Mouse (Mus musculus) c-Kit-positive CD71-positive TER-119-negative erythroid progenitor cells, embryonic 14.5 days (primary cell): Measurements from ENCODE around the gene Mucl3.

ENCODE experiments used
- DNase-seq: peaks from one replicate; pipeline ENCODE4 v3.0.0-alpha.2; 2013; ENCODE audit warnings: low read depth

Gene Mucl3

DNA sequence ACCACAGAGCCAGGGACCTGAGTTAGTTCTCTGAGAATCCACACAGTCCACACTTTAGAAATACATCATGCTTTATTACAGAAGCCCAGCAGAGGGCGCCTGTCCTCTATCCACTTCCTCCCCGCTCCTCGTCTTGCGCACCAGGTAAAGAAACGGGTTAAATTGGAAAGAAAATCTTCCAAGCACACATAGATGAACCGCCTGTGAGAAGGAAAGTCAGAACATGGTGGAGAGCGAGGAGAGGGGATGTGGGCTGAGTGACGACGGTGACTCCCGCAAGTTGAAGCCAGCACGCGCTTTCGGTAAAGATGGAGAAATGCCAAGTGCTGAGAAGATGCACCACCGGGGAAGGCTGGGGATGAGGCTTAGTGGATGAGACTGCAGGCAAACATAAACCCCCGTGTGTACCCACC is 7.8 kb downstream of the Mucl3 start:
- DNase-seq: peak; percentile 32

DNA sequence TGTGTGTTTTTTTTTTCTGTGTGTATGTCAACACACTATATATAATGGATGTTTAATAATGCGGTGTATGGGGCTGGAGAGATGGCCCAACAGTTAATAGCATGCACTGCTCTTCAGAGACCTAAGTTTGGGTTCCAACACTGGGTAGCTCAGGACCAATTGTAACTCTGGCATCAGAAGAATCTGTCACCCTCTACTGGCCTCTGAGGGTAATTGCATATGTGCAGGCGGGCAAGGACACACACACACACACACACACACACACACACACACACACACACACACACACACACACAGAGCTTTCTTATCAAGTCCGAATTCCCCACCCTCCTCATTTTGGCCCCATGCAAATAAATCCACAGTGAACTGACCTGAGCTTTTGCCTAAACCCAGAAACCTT is 8.3 kb downstream of the Mucl3 start:
- DNase-seq: no peak

DNA sequence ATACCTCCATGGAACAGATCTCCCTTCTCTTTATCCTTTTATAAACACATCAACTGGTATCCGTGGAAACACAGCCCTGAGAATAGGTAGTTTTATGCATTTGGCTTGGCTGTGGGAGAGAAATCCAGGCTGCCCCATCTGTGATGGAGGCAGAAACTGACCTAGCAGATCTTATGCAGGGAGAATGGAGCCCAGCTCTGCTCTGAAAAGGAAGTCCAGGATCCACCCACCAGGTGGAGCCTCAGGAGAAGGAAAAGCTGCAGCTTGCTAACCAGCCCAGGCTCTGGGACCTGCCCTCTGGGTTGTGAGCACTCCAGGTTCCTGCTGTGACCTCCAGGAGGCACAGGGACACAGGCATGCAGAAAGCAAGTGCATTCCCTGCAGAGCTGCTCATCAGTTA is 9.5 kb downstream of the Mucl3 start:
- no peak for DNase-seq

DNA sequence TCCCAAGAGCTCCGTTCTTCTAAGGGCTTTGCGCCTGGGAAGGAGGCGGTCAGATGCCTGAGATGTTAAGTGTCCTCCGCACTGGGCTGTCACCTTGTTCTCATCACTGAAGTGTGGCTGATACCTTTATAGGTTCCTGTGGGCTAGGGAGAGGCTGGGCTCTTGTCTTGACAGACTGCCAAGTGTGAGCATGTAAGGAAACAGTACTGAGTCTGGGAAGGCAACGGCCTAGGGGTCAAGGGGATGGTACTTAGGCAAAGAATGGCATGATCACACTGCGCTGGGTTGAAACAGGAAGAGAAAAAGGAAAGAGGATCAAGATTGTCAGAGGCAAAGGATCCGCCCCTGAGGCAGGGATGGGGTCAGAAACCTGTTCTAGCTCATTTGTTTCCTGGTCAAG is 17.0 kb downstream of the Mucl3 start, which contains the start of gene Gm9573:
Gene Gm9573 (minus strand): TSS at position 101 of the 400 bp plus-strand sequence.
- DNase-seq: no peak

DNA sequence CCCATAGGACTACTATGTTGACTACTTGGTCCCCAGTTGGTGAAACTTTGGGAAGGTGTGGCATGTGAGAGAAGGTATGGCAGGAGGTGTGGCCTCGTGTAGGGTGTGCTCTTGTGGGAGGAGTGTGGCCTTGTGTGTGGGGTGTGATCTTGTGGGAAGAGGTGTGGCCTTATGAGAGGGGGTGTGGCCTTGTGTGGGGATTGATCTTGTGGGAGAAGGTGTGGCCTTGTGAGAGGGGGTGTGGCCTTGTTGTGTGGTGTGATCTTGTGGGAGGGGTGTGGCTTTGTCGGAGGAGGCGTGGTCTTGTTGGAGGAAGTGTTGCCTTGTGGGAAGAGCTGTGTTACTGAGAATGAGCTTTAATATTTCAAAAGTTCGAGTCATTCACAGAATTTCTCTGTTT is 26.4 kb downstream of the Mucl3 start:
- DNase-seq: no peak

DNA sequence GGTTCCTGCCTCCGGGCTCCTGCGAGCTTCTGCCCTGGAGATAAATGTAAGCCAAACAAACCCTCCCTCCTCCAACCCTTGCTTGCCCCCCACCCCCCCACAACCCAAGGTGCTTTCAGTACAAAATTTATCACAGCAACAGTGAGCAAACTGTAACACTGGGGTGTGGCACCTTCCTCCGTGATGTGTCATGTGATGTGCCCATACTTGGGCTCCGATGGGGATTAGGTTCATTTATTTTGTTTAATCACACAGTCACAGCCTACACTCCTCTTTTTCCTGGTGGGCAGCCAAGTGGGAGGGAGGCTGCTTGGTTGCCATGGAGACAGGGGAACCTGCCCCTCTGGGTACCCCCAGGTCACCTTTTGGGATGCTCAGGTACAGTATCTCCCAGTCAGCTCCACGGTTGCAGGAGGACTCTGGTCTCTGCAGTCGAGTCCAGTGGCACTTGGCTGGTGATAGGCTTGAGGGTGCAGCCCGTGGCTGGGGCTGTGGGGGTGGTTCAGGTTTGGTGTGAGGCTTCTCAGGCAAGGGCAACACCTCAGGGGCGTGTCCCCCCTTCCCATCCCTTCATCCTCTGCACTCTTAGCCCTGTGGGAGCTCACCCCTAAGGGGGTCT is 41.6 kb downstream of the Mucl3 start:
- DNase-seq: no peak

DNA sequence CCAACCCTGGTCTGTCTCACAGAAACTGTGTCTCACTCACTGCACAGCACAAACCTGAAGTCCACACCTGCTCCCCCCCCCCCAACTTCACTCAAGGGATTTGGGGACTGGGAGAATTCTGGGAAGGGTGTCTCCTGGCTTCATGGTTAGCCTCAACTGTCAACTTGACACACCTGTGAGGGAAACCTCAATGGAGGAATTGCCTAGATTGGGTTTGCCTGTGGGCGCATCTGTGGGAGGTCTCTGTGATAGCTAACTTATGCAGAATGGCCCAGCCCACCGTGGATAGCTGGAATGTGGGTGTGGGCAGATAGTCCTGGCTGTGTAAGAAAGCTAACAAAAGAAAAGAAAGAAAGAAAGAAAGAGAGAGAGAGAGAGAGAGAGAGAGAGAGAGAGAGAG is 42.2 kb downstream of the Mucl3 start, which contains the start of gene Sfta2:
Gene Sfta2 (plus strand): TSS at position 301 of the 400 bp plus-strand sequence.
- DNase-seq: no peak

DNA sequence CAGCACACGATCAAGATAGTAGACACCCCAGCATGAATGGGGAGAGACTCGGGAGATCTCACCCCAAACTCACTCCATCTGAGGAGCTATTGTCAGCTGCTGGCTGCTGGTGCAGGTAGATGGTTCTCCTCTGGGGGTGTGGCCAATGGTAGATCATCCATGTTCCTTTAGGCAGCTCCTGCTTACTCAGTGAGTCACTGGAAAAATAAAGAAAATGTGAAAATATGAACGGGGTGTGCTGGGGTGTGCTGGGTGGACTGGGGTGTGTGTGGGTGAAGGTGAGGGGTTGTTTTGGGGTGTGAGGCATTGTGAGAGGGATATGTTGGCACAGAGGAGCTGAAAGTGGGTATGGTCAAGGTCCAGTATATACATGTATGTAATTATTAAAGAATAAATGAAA is 46.1 kb downstream of the Mucl3 start:
- DNase-seq: no peak

DNA sequence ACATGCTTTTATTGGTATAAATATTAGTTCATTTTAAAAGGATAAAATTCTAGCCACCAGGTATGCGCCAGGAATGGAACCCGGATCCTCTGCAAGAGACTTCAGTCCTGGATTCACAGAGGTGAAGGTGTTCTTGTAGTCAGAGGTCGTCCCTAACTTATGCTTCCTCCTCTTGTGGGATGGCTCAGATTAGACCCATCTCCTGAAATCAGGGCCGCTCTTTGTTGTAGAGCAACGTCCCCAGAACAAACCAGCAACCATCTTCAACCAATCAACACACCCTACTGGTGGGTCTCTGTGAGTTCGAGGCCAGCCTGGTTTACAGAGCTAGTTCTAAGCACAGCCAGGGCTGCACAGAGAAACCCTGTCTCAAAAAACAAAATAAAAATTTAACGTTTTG is 49.0 kb downstream of the Mucl3 start:
- DNase-seq: no peak

DNA sequence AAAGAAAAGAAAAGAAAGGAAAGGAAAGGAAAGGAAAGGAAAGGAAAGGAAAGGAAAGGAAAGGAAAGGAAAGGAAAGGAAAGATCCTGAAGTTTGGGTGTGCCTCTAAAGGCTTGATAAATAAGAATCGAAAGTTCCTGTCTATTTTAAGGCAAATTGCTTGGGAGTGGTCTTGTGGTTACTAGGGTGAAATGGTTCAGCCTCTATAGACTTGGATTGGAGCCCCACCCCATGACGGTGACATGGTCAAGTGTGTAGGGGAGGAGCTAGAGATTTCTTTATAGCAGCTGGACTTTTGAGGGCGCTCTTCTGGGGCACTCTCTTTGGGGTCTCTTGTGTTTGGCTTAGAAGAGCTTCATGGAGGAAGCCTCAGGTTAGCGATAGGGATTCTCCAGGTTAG is 49.7 kb downstream of the Mucl3 start:
- DNase-seq: no peak

DNA sequence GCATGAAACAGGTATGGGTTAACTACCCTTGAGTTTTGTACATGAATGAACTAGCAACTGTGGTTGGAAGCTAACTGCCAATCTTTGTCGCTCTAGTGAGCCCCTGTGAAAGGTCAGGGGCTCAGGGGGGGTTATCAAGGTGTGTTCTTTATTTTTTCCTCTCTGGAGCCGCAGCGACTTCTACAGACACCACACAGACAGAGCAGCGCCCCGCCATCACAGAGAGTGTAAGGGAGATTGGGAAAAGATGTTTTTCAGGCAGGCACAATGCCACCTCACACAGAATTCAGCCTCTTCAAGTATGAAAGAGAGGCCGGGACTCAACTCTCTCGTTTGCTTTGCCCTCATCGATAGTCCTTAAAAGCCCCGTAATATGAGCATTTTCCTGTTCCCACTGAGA is 51.4 kb downstream of the Mucl3 start:
- DNase-seq: no peak

DNA sequence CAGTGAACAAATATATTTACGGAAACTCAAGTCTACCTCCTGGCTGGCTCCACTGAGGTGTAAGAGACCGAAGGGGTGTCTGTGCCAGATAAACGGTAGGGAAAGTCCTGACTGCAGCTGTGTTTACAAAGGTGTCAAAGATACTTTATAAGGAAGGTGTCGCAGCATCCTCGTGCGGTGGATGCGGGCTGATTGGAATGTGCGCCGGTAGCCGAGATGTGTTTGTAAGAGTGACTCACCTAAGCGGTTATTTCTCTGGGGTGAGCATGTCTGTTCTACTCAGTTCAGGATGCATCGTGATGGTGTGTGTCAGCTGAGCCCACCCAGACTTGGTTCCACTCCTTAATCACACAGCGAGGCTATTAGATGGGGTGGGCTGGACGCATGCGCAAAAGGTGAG is 51.8 kb downstream of the Mucl3 start:
- DNase-seq: no peak

DNA sequence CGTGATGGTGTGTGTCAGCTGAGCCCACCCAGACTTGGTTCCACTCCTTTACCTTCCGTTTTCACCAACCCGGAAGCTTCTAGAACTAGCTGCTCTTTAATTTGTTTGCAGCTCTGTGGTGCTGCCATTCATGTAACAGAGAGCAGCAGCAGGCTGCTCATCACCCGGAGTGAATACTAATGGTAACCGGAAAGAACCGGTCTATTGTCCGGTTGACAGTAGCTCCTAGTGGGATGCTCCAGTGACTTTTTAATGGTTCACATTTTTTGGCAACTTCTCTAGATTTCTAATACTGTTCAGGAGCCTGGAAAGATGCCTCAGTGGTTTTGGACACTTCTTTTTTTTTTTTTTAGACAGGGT is 52.3 kb downstream of the Mucl3 start:
- DNase-seq: no peak

DNA sequence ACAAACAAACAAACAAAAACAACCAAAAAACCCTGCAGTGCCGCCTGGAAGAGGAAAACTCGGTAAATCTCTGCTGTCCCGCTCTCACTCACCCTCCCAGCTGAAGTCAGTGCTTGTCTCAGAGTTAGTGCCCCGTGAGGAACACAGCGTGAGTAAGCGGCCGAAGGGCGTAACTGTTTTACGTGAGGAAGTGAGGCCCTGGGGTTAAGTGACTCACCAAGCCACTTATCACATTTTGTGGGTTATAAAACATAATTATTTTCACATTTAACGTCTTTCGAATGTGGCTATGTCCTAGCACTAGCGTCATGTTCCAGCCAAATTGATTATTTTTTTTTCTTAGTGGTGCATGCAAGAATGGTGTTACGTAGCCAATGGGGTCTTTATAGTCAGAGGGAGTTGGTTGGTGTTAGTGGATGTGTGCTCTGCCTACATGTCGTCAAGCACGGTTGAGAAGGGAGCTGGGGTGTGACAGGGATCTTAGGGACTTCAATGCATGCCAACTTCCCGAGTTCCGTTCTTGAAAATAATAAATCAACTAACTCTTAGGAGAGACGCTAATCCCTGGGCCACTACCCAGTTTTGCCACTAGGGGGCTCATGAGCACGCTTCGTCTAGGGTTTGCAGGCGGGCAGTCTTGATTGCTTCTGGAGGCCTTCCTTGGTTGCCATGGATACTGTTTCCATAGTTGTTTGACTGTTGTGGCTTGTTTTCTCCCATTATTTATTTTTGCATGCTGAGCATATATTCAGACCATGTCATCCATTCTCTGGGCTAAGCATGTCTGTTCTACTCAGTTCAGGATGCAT is 52.9 kb downstream of the Mucl3 start:
- peak; percentile 42 for DNase-seq

DNA sequence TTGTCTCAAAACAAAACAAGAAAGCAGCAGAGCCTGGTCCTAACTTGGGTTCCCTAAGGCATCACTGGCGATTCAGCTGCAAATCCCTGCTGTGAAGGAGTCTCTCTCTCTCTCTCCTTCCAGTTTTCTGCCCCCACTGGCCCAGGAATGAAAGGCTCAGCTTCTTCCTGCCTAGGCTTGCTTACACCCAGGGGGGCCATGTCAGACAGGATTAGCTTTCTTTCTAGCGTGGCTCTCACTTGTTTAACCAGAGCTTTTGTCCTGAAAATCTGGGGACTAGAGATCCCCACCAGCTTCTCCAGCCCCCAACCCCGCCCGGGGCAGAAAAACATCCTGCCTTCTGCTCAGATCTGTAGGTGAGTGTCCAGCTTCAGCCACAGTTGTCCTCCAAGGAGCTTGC is 55.1 kb downstream of the Mucl3 start:
- DNase-seq: no peak

DNA sequence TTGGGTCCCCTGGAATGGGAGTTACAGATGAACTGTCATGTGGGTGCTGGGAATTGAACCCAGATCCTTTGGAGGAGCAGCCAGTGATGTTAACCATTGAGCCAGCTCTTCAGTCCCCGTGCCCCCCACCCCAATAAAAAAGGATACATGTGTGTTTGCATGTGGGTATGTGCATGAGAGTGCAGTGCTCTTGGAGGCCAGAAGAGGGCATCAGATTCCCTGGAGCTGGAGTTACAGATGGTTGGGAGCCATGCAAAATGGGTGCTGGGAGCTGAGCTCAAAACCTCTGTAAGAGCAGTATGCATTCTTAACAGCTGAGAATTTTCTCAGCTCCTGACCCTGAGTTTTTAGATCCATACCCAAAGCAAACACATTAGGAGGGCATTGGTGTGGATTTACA is 56.2 kb downstream of the Mucl3 start:
- no peak for DNase-seq
